Mouse (Mus musculus) CH12F3 (cell line): Measurements from ENCODE around the gene Gm39566.
"Not testable (repeated sequence)": the region's sequence is repeated elsewhere in the genome, so short reads cannot be mapped to it uniquely, and the experiment has no call there.

ENCODE experiments used
- in situ Hi-C: fragments of 300-500 bp; cut with MboI; formaldehyde crosslinking; loops from 2 replicates; pipeline ENCODE4 v1.14.3; 2020; ENCODE audit warnings: low sequenced_read_pairs

Gene Gm39566

GRCm38 (mm10) chr11:69815155-69815554 is at the start of gene Gm39566:
TSS of gene Gm39566 (minus strand) at chr11:69815298.
- in situ Hi-C loops: no loop called here

- in situ Hi-C loops: no loop called here
These were observed 49.2 kb upstream of the Gm39566 start for GRCm38 (mm10) chr11:69864138-69864860.

DNA sequence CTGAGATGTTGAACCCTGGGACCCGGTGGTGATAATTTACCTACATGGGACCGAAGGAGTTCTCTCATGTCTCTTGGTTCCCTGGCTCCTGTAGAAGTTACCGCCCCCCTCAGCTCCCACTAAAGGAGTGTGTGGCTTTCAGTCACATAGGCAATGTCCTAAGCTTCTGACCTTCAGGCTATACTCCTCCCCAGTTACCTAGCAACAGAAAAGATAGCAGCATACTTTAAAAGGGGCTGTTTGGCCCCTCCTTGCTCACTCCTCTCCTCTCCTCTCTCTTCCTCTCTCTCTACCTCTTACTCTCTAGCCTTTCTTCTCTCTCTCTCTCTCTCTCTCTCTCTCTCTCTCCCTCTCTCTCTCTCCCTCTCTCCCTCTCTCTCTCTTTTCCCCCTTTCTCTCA is 48.6 kb upstream of the Gm39566 start:
- in situ Hi-C loops: not testable (repeated sequence)

DNA sequence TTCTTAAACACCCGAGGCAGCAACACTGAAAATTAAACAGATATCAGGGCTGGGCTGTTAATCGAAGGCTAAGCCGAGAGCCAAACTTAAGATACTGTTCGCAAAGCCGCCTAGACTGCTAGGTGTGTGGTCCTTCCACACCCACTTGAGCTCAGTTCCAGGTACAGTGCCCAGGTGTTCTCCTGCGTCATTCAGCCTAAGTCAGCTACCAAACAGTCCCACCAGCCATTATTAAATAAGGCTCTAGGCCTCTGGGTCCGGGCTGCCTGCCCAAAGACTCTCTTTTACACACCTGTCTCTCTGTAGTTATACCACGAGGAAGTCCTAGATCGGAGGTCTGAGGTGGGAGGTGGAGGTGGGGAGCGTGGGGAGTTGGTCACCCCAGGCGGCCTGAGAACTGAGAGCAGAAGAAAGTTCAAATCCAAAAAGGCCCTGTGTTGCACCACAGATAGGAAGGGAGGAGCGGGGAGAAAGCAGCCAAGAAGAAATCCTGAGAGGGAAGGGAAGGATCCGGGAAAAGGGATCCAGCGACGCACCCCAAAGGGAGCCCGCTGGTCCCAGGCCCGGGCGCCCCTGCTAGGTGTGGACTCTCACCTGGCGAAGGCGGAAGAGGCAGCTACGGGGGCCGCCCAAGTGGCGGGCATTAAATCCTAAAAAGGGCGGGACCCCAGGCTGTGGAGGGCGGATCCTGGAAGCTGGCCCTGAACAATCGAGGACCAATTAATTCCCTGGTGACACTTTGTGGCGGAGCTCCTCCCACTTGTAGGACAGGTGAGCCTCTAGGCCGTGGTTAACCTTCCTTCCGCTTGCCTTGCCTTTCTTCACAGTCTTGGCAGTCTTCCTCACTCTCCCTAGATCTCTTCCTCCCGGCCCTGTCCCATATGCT is 43.3 kb upstream of the Gm39566 start, which contains the start of gene Tnk1:
Gene Tnk1, minus strand, starts transcription at position 618 of the 886 bp plus-strand sequence.
- in situ Hi-C loops: no loop called here

- in situ Hi-C loops: no loop called here
These were observed 40.2 kb upstream of the Gm39566 start for GRCm38 (mm10) chr11:69855347-69855746.

- in situ Hi-C loops: no loop called here
These were observed 39.6 kb upstream of the Gm39566 start for GRCm38 (mm10) chr11:69854680-69855079.

DNA sequence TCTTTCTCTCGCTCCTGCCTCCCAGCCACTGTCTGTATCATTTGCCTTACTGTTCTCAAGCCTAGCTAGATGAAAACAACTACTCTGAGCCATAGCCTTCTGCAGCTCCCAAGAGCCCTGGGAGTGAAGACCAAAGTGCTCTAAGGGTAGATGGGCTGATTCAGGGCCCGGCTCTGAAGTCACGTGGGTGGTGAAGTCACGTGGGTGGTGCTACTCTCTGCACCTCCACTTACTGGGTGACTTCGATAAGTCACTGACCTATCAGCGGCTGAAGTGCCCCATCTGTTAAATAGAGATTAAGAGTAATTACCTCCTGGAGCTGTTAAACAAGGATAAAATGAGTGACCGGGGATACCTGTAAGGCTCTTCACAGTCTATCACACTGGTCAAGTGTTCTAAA is 38.9 kb upstream of the Gm39566 start:
- in situ Hi-C loops: no loop called here

- in situ Hi-C loops: no loop called here
These were observed 35.7 kb upstream of the Gm39566 start for GRCm38 (mm10) chr11:69850754-69851153.

- in situ Hi-C loops: no loop called here
These were observed 34.8 kb upstream of the Gm39566 start for GRCm38 (mm10) chr11:69849884-69850283.

DNA sequence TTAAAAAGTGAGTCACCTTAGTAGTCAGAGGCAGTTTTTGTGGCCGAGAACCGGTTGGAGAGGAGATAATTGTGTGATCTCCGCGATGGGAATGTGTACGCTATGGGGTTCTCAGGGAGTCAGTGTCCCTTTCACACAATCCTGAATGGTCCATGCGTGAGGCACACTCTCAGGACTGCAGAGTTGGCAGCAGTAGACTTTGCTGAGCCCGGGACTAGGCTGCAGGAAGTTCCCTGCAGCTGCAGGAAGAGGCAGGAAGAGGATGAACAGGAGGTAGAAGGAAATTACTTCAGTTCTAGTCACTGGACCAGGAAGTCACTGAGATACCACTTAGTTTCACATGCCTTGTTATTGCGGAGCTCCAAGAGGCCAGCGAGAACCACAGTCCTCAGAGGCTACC is 34.0 kb upstream of the Gm39566 start:
- in situ Hi-C loops: no loop called here

GRCm38 (mm10) chr11:69848021-69848420 is 32.9 kb upstream of the Gm39566 start:
- in situ Hi-C loops: no loop called here

DNA sequence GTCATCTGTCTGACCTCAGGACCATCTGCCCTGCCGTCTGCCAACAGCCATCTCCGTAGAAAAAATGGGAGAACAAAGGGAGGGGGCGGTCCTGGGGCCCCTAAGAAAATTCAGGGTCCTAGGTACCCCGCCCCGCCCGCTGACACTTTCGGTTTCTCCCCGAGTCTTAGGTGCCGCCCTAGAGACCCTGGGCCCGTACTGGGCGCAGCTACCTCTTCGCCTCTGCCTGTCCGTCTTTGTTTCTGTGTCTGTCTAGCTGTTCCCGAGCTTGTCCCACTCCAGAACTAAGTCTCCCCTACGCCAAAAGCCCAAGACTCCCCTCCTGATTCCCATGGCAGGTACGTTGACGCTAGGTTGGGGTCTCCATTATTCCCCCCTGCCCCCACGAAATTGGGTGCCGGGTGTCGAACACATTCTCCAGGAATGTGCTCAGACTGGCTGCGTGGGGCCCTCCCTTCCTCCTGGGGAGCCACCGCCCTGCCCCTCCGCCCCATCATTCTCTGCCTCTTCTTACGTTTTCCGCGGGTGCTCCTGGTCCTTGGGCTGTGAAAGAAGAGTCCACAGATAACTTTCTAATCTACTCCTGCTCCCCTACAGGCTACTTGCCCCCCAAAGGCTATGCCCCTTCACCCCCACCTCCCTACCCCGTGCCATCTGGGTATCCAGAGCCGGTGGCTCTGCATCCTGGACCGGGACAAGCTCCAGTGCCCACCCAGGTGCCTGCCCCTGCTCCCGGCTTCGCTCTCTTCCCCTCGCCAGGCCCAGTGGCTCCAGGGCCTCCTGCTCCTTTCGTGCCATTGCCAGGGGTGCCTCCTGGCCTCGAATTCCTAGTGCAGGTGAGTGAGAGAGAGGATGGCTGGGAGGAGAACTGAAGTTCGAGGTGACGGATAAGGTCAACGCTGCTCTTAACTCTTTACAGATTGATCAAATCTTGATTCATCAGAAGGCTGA is 31.9 kb upstream of the Gm39566 start:
- in situ Hi-C loops: no loop called here

GRCm38 (mm10) chr11:69846198-69846680 is 31.1 kb upstream of the Gm39566 start, which contains the start of gene Plscr3:
TSS of gene Plscr3 (plus strand) at chr11:69846376.
- in situ Hi-C loops: no loop called here

DNA sequence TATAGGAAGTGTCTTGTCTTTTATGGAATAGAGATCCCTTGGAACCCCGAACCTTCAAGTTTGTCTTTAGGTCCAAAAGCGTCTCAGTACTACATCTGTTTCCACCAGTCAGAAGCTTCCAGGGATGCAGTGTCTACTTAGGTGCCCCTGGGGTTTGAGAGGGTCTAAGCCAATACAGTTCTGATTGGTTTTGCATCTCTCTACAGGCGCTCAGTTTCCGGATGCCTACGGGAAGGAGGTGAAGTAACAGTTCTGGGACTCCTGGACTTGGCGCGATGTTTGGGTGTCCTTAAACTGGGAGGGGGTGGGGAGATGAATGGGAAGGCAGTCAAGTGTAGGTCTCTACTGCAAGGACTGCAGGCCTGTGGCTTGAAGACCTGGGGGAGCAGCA is 23.6 kb upstream of the Gm39566 start:
- in situ Hi-C loops: no loop called here

DNA sequence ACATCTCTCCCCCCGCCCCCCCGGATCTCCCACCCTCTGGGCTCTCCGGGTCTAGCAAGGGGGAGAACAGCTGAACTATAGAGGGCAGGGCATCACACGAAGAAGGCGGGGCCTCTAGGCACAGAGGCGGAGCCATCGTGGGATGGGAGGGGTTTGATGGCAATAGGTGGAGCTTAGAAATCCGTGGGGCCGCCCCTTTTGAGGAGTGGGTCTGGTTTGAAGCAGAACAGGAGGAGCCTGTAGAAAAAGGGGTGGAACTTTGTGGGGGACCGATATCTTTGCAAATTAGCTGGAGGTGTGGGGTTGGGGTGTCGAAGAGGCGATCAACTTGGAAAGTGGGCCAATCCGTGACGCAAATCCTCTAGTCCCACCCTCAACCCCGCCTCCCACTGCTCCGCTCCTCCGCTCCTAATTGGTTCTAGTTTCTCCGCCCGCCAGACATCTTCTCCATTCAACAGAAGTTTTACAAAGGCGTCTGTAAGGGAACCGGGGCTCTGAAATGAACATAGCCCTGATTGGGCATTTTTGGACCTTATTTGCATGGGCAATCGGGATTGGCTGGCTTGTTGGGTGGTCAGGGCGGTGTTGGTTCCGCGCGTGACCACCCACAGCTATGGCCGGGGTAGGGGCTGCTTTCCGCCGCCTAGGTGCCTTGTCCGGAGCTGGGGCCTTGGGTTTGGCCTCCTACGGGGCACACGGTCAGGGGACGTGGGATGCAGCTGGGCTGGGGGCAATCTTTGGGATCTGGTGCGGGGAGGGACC is 23.0 kb upstream of the Gm39566 start, which contains the start of gene Tmem256:
Gene Tmem256, plus strand, starts transcription at position 563 of the 762 bp plus-strand sequence.
- in situ Hi-C loops: no loop called here

DNA sequence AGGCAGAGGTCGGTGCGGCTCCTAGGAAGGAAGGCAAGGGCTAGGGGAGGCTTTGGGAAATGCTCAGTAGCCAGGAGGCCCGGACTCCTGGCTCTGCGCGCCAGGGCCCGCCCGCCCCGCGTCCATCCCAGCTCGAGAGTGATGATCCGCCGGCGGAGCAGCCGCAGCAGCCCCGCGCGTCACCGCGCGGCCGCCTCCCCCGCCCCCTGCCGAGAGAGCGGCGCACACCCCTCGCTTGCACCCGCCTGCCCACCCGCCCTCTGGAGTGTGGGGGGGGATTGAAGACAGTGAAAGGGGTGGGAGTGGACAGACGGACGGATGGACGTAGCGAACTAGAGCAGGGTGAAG is 22.5 kb upstream of the Gm39566 start, which contains the start of gene Nlgn2:
Gene Nlgn2, minus strand, starts transcription at position 181 of the 348 bp plus-strand sequence.
- in situ Hi-C loops: no loop called here

DNA sequence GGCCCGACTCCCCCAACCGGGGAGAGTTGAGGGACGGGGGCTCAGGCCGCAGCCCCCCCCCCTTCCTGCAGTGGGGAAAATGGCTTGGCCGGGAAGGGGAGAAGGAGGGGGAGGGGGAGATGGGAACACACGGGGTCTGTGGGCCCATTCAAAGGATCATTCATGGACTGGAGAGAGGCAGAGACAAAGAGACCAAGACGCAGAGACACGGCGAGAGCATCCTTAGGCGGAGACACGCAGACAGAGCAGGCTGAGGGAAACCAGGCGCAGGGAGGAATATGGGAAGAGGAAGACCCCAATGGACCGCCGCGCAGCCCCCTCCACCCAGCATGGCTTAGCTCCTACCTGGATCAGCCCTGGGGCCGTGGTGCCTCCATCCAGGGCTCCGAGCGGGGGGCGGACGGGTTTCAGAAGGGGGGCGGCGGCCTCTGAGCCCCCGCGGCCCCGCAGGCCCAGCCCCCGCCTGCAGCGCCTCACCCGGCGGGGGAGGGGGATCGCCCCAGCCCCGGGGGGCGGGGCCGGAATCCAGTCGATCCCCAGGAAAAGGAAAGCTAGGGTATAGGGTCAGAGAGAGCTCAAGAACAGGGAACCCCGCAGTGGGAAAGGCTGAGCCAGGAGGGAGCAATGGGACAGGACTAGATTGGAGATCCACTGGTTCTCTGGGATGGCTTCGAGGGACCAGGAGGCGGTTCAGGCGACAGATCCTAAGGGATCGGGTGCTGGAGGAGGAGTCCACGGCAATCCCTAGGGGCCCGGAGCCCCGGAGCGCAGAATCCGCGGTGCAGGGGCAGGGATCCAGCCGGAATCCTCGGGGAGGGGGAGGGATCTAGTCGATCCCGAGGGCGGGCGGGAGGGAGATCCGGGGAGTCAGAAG is 21.8 kb upstream of the Gm39566 start:
- in situ Hi-C loops: no loop called here

DNA sequence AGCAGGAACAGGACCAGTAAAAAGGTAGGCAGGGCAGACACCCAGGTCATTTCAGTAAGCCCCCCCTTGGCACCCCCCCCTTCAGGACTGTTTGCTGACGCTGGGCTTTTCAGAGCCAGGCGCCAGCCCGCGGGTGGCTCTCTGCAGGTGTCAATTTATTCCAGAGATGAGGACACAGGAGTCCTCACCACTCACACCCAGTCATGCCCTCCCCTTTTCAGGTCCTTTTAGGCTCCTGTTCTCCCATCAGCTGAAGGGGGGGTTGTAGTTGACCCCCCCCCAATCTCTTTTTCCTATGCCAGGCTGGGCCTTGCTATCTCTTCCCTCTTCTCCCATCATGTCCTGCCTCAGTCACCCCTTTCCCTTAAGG is 20.9 kb upstream of the Gm39566 start:
- in situ Hi-C loops: no loop called here
